Comparison of ENCODE assay signal across 17 mouse cellular contexts in genomic region chr19:45903861-45904260, GRCm38 (mm10).
A peak's percentile ranks its signal among the peaks of the same experiment; 100 is the strongest.
DNase-seq lines count a peak whose midpoint lies in the region; ATAC-seq lines count a peak whose summit lies in the region.
"Had no signal": no experiment of that assay in that cellular context is flagged by ENCODE, and none has a peak within 500 bp of the region (broad histone marks: within the 10 kb centered on the region; RNA-seq: fewer than 3 reads in every experiment).

No protein-coding gene starts in this region.

- DNase-seq in cerebellum, adult 11 months = peak; percentile 7
- no peak for DNase-seq in cerebellum, adult 8-10 months
- no peak for DNase-seq in heart, postnatal 25 days (ENCODE audit: low spot score)
- peak; percentile 32 for DNase-seq in kidney, postnatal 10 days
- DNase-seq in cerebellum, postnatal 36 days = peak; percentile 13 to 18
- no peak for DNase-seq in neural tube, embryonic 10.5 days (ENCODE audit: extremely low spot score, low spot score)
- DNase-seq: adrenal gland, postnatal 36 days; liver, embryonic 13.5 days; lung, postnatal 10 days; thymus, postnatal 25 days had no signal

- peak overlapping the region; percentile 90 for H3K27ac ChIP-seq in heart, embryonic 13.5 days (replicated peaks)
- H3K27ac ChIP-seq in kidney, embryonic 15.5 days = no peak overlapping the region
- H3K27ac ChIP-seq: forebrain, embryonic 15.5 days; hindbrain, embryonic 12.5 days; intestine, embryonic 15.5 days; liver, embryonic 13.5 days had no signal

- H3K36me3 ChIP-seq in heart, embryonic 13.5 days = peaks cover 23% of the 10 kb centered on the region
- peaks cover 9% of the 10 kb centered on the region; the same call in 1 of the 2 replicates for H3K36me3 ChIP-seq in kidney, embryonic 15.5 days
- H3K36me3 ChIP-seq: forebrain, embryonic 15.5 days; intestine, embryonic 15.5 days; liver, embryonic 13.5 days had no signal

- H3K4me2 ChIP-seq in heart, embryonic 13.5 days = no peak overlapping the region
- no peak overlapping the region for H3K4me2 ChIP-seq in kidney, embryonic 15.5 days
- H3K4me2 ChIP-seq: forebrain, embryonic 15.5 days; hindbrain, embryonic 12.5 days; intestine, embryonic 15.5 days; liver, embryonic 13.5 days had no signal

- no peak overlapping the region for H3K9ac ChIP-seq in heart, embryonic 13.5 days
- no peak overlapping the region for H3K9ac ChIP-seq in kidney, embryonic 15.5 days
- H3K9ac ChIP-seq: forebrain, embryonic 15.5 days; hindbrain, embryonic 12.5 days; intestine, embryonic 15.5 days; liver, embryonic 13.5 days had no signal

- no peaks in the 10 kb centered on the region for H3K27me3 ChIP-seq in heart, embryonic 13.5 days (replicated peaks)
- no peaks in the 10 kb centered on the region for H3K27me3 ChIP-seq in kidney, embryonic 15.5 days
- H3K27me3 ChIP-seq: CH12.LX; forebrain, embryonic 15.5 days; hindbrain, embryonic 12.5 days; intestine, embryonic 15.5 days; liver, embryonic 13.5 days had no signal

- 50% methylated on average over 3 of the region's 3 CpGs for WGBS in heart, embryonic 13.5 days
- 77% methylated on average over 3 of the region's 3 CpGs for WGBS in kidney, embryonic 15.5 days

- no peak for ATAC-seq in heart, embryonic 13.5 days (ENCODE audit: extremely low read depth, insufficient number of reproducible peaks, low FRiP score, low TSS enrichment)
- no peak for ATAC-seq in kidney, embryonic 15.5 days (replicated peaks; ENCODE audit: low FRiP score)
- ATAC-seq: forebrain, embryonic 15.5 days; intestine, embryonic 15.5 days had no signal

- H3K9me3 ChIP-seq in heart, embryonic 13.5 days = no peaks in the 10 kb centered on the region
- H3K9me3 ChIP-seq in kidney, embryonic 15.5 days (replicated peaks) = no peaks in the 10 kb centered on the region
- H3K9me3 ChIP-seq: forebrain, embryonic 15.5 days; hindbrain, embryonic 12.5 days; intestine, embryonic 15.5 days; liver, embryonic 13.5 days had no signal

- intact Hi-C loops in heart, postnatal 25 days (cut with DNase I) = no loop called here

- peaks cover 21% of the 10 kb centered on the region for H3K4me1 ChIP-seq in heart, embryonic 13.5 days
- H3K4me1 ChIP-seq in kidney, embryonic 15.5 days = no peaks in the 10 kb centered on the region
- H3K4me1 ChIP-seq: hindbrain, embryonic 12.5 days; intestine, embryonic 15.5 days; liver, embryonic 13.5 days had no signal

- H3K4me3 ChIP-seq in heart, embryonic 13.5 days = no peak overlapping the region
- no peak overlapping the region for H3K4me3 ChIP-seq in kidney, embryonic 15.5 days (replicated peaks)
- H3K4me3 ChIP-seq: erythroblast, embryonic 14.5 days; forebrain, embryonic 15.5 days; hindbrain, embryonic 12.5 days; intestine, embryonic 15.5 days; liver, embryonic 13.5 days had no signal

Comparison
In these comparisons a context has a peak if more than half of its experiments do, and no peak if none do; other contexts are left out.
1. DNase-seq: peak in cerebellum, adult 11 months (single experiment), kidney, postnatal 10 days (single experiment) and cerebellum, postnatal 36 days (2 of 2); none in cerebellum, adult 8-10 months (single experiment), heart, postnatal 25 days (single experiment) and neural tube, embryonic 10.5 days (single experiment).